Mouse (Mus musculus) bone marrow, adult 2 months (tissue): Measurements from ENCODE around the gene Gzmm.

ENCODE experiments used
- CTCF ChIP-seq: fragments of 200-500 bp; IDR thresholded peaks from 2 replicates; pipeline ENCODE4 v1.5.1; 2011; ENCODE audit warnings: low read length, control low read depth; ENCODE audit not compliant: control insufficient read depth, insufficient read depth
- POLR2A ChIP-seq: fragments of 200-500 bp; IDR thresholded peaks from 2 replicates; pipeline ENCODE4 v1.6.1; 2011; ENCODE audit warnings: low read depth, mild to moderate bottlenecking, control low read depth, low read length, borderline replicate concordance; ENCODE audit not compliant: control insufficient read depth

DNA sequence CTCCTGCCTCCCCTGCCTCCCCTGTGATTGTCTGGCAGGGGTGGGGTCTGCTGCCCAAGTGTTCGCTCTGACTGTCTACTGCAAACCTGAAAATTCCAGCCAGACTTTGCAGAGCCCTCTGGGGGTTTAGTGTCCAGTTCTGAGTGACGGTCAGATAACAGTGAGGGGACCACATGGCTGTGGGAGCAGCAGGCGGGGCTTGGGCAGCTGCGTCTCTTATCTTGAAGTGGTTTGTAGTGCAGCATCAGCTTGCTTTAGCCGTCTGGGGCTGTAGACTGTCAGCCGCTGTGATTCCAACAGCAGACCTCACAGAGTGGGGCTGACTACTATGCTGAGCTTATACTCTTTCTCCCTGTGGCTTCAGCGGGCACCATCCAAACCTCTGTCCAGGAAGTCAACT, 20.5 kb downstream of the Gzmm start:
- TF ChIP-seq CTCF (no peak), POLR2A (no peak)
